Mouse (Mus musculus): Measurements from ENCODE around the gene Abhd14a.

Gene Abhd14a

DNA sequence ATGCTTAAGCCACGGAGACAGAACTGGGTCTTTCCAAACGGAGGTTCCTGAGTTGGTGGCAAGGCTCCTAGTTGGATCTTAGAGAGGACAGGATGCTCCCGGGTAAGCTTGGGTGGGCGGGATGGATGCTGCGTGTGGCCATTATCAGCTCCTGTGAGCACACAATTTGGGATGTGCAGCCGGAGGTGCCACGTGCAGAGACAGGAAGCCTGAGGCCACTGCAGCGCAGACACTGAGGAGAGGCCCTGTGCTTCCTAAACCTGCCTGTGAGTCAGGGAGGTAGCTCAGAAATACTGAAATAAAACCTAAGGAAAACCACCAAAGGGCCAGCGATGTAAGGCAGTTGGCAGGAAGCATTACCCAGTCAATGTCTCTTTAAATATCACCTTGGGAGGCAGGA, 22.3 kb upstream of the Abhd14a start:
- DNase-seq (ENCODE audit: low read depth, low spot score): no peak

DNA sequence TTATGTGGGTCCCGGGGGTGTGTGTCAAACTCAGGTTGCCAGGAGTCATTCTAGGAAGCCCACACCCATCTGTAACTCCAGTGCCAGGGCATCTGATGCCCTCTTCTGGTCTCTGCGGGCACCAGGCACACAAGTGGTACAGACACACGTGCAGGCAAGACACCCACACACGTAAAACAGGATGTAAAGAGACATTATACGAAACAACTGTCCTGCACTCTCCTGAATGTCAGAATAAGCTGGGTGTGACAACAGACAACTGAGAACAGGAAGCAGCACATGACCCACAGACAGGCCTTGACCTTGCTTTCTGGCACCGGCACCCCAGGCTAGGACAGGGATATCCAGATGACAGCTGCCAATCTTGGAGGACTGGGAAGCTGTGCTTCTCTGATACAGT, 21.8 kb upstream of the Abhd14a start:
- DNase-seq (ENCODE audit: low read depth, low spot score): no peak

GRCm38 (mm10) chr9:106467746-106468145, 20.3 kb upstream of the Abhd14a start:
- DNase-seq (ENCODE audit: low read depth, low spot score): no peak

- DNase-seq (ENCODE audit: low read depth, low spot score): no peak
These were observed 19.2 kb upstream of the Abhd14a start for GRCm38 (mm10) chr9:106466721-106467120.

- DNase-seq (ENCODE audit: low read depth, low spot score): no peak
These were observed 18.2 kb upstream of the Abhd14a start, which contains the start of gene Gpr62 for GRCm38 (mm10) chr9:106465571-106466200. Gpr62 (minus strand) TSS chr9:106465938.

- DNase-seq (ENCODE audit: low read depth, low spot score): no peak
These were observed 17.5 kb upstream of the Abhd14a start for GRCm38 (mm10) chr9:106464751-106465541.

DNA sequence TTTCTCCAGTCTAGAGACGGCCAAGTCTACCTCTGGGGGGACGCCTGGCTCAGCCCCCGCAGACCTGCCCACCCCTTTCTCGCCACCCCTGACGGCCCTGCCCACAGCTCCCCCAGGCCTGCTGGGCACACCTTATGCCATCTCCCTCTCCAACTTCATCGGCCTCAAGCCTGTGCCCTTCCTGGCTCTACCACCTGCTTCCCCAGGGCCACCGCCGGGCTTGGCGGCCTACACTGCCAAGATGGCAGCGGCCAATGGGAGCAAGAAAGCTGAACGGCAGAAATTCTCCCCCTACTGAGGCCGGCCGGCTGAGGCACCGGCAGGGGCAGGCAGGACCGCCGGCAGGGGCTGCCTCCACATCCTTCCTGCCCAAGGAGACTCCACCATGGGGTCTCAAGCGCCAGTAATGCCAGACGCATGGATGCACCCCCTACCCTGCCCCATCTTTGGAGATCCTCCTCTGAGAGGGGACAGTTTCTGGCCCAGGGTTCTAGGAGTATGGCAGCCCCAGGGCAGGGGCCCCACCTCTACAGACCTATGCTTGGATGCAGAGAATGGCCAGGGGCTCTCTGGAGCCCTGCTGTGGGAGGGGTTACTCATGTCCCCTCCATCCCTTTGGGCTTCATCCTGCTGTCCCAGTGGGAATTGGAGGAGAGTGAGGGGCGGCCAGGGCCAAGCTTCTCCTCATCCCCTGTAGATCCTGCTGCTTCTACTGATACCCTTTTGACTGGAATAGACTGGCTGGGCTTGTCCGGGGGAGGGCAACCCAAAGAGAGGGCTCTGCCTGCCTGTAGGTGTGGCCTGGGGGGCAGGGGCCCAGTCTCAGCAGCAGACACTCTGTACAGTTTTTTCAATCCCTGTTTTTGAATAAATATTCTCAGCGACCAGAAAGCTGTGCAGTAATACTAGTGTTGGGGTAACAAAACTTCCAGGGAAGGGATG, 15.9 kb upstream of the Abhd14a start:
- no peak for DNase-seq (ENCODE audit: low read depth, low spot score)

GRCm38 (mm10) chr9:106462430-106462800, 14.9 kb upstream of the Abhd14a start:
- DNase-seq (ENCODE audit: low read depth, low spot score): no peak

- DNase-seq (ENCODE audit: low read depth, low spot score): no peak
These were observed 14.4 kb upstream of the Abhd14a start for GRCm38 (mm10) chr9:106461641-106462429.

DNA sequence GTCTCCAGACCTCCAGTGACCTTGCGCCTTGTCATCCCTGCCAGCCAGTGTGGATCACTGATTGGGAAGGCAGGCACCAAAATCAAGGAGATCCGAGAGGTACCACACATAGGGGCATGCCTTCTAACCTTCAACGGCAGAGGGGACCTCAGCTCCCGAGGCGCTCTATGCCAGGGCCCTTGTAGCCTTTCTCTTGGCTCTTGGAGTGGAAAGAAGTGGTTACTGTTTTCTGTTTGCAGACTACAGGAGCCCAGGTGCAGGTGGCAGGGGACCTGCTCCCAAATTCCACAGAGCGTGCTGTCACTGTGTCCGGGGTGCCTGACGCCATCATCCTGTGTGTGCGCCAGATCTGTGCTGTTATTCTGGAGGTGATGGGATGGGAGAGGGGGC, 13.5 kb upstream of the Abhd14a start:
- DNase-seq (ENCODE audit: low read depth, low spot score): no peak

DNA sequence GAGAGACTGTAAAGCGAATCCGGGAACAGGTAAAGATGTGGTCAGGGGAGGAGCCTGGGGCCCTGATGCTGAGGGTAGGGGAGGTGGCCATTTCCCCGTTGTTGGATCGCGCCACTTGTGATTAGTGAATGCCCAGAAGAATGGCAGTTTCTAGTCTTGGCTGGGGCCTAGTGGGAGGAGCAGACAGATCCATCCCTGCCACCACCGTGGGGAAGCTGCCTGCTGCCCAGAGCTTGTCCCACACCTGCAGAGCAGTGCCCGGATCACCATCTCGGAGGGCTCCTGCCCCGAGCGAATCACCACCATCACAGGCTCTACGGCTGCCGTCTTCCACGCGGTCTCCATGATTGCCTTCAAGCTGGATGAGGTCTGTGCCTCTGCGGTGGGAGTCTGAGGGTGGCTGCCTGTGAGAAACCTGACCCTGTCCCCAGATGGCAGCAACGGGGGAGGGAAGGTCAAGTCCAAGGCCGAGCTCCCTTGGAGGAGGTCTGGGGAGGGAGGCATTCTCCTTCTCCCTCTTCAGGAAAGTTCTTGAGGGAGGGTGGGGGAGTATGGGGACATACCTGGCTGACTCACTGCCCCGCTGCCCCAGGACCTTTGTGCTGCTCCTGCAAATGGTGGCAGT, 13.0 kb upstream of the Abhd14a start:
- no peak for DNase-seq (ENCODE audit: low read depth, low spot score)

DNA sequence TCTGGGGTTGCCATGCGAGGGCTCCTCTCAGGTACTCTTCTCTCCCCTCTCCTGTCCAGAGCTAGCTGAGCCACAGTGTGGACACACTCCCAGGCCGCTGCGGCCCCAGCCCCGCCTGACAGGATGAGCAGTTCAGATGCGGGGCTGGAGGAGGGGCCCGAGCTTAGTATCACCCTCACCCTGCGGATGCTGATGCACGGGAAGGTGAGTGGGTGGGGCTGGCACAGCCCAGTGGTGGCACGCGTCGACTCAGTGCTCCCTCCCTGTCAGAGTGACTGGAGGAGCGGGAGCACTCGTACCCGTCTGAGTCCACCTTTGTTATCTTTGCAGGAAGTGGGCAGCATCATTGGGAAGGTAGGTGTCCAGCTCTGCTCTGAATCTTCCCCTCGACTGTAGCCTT, 12.5 kb upstream of the Abhd14a start:
- DNase-seq (ENCODE audit: low read depth, low spot score): no peak

- no peak for DNase-seq (ENCODE audit: low read depth, low spot score)
These were observed 10.4 kb upstream of the Abhd14a start for GRCm38 (mm10) chr9:106457920-106458319.

GRCm38 (mm10) chr9:106457163-106457559, 9.7 kb upstream of the Abhd14a start:
- no peak for DNase-seq (ENCODE audit: low read depth, low spot score)

- no peak for DNase-seq (ENCODE audit: low read depth, low spot score)
These were observed 9.1 kb upstream of the Abhd14a start for GRCm38 (mm10) chr9:106456325-106457162.

DNA sequence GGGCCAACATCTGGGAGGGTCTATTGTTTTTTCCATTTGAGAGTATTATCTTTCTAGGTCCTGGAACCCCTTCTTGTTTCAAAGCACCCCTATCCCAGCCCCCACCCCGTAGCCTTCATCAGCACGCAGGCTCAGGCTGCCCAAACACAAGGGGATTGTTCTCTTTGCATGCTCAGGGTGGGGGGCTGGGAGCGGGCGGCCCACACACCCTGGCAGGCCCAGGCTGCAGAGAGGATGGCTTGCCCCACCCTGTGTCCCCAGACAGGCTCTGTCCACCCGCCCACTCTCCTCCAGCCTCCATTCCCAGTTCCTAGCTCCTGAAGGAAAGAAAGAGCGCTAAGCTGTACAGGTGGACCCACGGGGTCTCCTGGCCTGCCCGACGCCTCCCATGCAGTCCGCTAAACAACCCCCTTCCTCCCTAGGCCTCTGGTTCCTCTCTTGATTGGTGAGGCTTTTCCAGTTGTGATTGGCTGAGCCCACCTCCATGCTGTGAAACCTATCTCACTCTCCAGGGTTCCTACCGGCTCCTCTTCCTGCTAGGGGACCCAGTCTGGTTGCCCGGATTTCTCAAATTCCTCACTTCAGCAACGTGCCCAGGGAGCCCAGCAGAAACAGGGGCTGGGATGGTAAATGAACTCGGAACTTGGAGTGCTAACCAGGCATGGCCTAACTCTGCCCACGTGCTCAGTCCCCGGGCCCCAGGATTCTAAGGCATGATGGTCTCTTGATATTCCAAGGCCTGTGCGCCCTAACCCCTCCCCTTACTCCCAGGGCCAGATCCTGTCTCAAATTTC, 7.6 kb upstream of the Abhd14a start:
- peak; percentile 79 for DNase-seq (ENCODE audit: low read depth, low spot score)

GRCm38 (mm10) chr9:106454071-106454761, 6.7 kb upstream of the Abhd14a start:
- no peak for DNase-seq (ENCODE audit: low read depth, low spot score)

DNA sequence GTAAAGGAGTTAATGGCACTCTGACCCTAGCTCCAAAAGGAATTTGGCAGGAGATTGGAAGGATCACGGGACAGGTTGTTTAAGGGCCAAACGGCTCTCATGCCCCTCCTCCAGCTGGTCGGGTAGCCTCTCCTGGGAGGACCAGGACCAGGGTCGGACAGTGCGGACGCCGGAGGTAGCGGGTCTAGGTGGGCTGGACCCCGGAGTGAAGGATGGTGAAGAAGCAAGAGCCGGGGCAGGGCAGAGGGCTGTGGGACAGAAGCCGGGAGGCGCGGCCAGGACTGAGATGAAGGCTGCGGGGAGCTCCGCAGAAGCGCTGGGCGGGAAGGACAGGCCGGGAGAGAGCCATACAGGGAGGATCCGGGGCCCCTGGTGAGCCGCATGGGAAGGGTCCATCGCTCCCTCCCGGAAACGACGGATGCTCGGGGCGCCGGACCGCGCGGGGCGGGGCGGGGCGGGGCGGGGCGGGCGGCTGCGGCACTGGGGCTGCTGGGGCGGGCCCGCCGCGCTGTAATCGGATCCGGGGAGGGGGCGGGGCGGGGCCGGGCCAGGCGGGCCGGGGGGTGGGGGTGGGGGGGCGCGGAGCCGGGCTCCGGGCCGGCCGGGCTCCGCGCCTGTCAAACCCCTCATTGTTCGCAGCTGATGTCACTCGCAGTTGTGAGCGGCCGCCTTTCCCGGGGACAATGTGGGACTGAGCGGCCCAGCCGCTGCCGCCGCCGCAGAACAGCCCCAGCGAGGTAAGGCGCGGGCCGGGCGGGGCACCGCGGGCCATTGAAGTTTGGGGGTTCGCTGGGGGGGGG, 6.0 kb upstream of the Abhd14a start, which contains the start of gene Pcbp4:
Pcbp4 (plus strand) TSS at position 21 of the 800 bp plus-strand sequence.
- no peak for DNase-seq (ENCODE audit: low read depth, low spot score)
